Mouse (Mus musculus) CD4-positive, CD25-positive, alpha-beta regulatory T cell, adult 4 months (primary cell): ENCODE data around the gene Gm9918. TPM values are rescaled to one million over a fixed set of nuclear protein-coding genes. Genes with fewer than 3 reads are reported as not detected.

ENCODE experiments used
- ATAC-seq: one replicate; pipeline ENCODE4 v1.8.0; 2017
- polyA plus RNA-seq, 2 experiments: library from polyadenylated mRNA; unstranded; fragments of 100-300 nt; shearing (Covaris generic); gene quantifications; one replicate each; pipeline ENCODE4 v1.2.1; 2017

Gm9918 gene
- polyA plus RNA-seq, 2 experiments from 2014 or later, result not detected

DNA sequence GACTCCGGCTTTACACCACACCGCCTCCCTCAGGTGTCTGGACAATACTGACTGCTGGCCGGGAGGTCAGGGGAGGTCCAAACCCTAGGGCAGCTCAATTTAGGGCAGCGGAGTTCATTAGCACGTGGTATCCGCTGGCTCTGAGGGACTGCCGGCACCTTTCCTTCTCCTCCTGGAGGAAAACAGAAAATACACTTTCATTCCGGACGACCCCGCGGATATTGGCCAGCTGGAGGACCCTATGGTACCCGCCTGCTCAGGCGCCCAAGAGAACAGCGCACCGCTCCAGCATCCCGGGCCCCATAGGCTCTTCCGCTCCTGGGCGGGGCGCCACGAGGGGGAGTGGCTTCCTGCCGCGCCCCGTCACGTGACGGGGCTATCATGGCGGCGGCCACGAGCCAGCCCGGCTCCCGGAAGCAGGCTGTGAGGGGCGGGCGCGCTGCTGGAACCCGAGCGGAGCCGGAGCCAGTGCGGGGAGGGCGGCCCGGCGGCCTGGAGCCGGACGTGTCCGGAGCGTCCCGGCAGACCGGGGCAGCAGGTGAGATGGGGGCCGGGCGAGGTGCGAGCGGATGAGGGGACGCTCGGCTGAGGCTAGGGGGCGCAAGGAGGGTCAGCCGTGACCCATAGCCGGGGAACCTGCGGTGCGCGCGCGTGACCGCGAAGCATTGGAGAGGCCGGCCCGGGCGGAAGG lies 8.9 kb downstream of the Gm9918 start, which contains the start of gene Mfsd5:
Gene Mfsd5 (plus strand): TSS at position 363 of the 691 bp plus-strand sequence.
- peak; percentile 98 for ATAC-seq

GRCm38 (mm10) chr15:102279783-102280520 lies 9.6 kb downstream of the Gm9918 start:
- no peak for ATAC-seq

DNA sequence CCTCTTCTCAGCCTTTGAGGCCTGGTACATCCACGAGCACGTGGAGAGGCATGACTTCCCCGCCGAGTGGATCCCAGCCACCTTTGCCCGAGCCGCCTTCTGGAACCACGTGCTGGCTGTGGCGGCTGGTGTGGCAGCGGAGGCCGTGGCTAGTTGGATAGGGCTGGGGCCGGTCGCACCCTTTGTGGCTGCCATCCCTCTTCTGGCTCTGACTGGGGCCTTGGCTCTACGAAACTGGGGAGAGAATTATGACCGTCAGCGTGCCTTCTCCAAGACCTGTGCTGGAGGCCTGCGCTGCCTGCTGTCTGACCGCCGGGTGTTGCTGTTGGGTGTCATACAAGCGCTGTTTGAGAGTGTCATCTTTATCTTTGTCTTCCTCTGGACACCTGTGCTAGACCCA lies 10.3 kb downstream of the Gm9918 start:
- ATAC-seq, result no peak

- no peak for ATAC-seq
Observed at GRCm38 (mm10) chr15:102282463-102283292, 12.3 kb downstream of the Gm9918 start.

- no peak for ATAC-seq
Observed at GRCm38 (mm10) chr15:102283648-102284047, 13.3 kb downstream of the Gm9918 start.

- peak; percentile 79 for ATAC-seq
Observed at GRCm38 (mm10) chr15:102287395-102287794, 17.0 kb downstream of the Gm9918 start.

- peak; percentile 100 for ATAC-seq
Observed at GRCm38 (mm10) chr15:102295633-102296367, 25.4 kb downstream of the Gm9918 start, which contains the start of gene Espl1. Gene Espl1 (plus strand): TSS chr15:102296266.

- ATAC-seq, result no peak
Observed at GRCm38 (mm10) chr15:102296368-102297006, 26.1 kb downstream of the Gm9918 start.

DNA sequence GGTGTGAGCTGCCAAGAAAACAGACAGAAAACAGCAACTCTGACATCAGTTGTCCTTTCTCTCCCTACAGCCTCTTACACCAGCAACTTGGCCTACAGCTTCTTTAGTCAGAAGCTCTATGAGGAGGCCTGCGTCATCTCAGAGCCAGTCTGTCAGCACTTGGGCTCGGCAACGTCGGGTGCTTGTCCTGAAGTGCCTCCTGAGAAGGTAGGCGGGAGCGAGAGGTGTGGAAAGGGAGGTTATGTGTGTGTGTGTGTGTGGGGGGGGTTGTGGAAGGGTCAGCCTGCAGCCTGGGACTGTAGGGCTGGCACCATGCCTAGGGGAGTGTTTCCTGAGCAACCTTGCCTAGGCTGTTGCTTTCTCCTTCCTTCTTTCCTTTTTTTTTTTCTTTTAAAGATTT lies 32.2 kb downstream of the Gm9918 start:
- ATAC-seq, result no peak

GRCm38 (mm10) chr15:102308717-102309116 lies 38.4 kb downstream of the Gm9918 start:
- no peak for ATAC-seq

GRCm38 (mm10) chr15:102310074-102310845 lies 39.9 kb downstream of the Gm9918 start:
- no peak for ATAC-seq

GRCm38 (mm10) chr15:102311489-102311888 lies 41.1 kb downstream of the Gm9918 start:
- ATAC-seq, result no peak

DNA sequence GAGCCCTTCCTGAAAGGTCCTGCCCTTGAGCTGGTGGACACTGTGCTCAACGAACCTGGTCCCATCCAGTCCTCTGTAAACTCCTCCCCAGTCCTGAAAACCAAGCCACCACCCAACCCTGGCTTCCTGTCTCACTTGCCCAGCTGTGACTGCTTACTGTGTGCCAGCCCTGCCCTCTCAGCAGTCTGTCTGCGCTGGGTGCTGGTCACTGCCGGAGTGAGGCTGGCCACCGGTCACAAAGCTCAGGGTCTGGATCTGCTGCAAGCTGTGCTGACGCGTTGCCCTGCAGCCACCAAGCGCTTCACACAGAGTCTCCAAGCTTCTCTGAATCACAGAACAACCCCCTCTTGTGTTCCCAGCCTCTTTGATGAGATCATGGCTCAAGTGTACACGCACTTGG lies 44.9 kb downstream of the Gm9918 start:
- ATAC-seq, result no peak

GRCm38 (mm10) chr15:102316263-102316662 lies 45.9 kb downstream of the Gm9918 start:
- peak; percentile 77 for ATAC-seq

Other genes starting within 250 kb of the Gm9918 start
- under 1 TPM; 0.44 to 0.97 TPM for gene Krt18, start 242.4 kb upstream of the Gm9918 start, polyA plus RNA-seq
- 100 to 1,000 TPM; 123 to 189 TPM for gene Eif4b, start 196.8 kb upstream of the Gm9918 start, polyA plus RNA-seq
- gene Tns2, start 170.2 kb upstream of the Gm9918 start, polyA plus RNA-seq, result 1 to 10 TPM; 1.1 to 2.3 TPM
- gene Spryd3, start 134.3 kb upstream of the Gm9918 start, polyA plus RNA-seq, result 10 to 100 TPM; 28.8 to 65.3 TPM
- gene Igfbp6, start 126.2 kb upstream of the Gm9918 start, polyA plus RNA-seq, result under 1 TPM in 1 of 2 experiments, not detected in 1; 0.60 TPM
- 1 to 10 TPM in 1 of 2 experiments, under 1 TPM in 1; 0.69 to 1.0 TPM for gene Soat2, start 120.0 kb upstream of the Gm9918 start, polyA plus RNA-seq
- gene Zfp740, start 67.3 kb upstream of the Gm9918 start, polyA plus RNA-seq, result 10 to 100 TPM; 27.6 to 28.2 TPM
- 10 to 100 TPM; 10.7 to 16.9 TPM for gene Csad, start 65.8 kb upstream of the Gm9918 start, polyA plus RNA-seq
- 100 to 1,000 TPM; 336 to 432 TPM for gene Itgb7, start 38.6 kb upstream of the Gm9918 start, polyA plus RNA-seq
- gene Rarg, start 13.0 kb upstream of the Gm9918 start, polyA plus RNA-seq, result 10 to 100 TPM; 17.7 to 18.3 TPM
- 10 to 100 TPM; 28.3 to 31.4 TPM for gene Mfsd5, start 8.9 kb downstream of the Gm9918 start, polyA plus RNA-seq
- 1 to 10 TPM; 1.5 to 6.7 TPM for gene Espl1, start 25.7 kb downstream of the Gm9918 start, polyA plus RNA-seq
- 1,000 to 10,000 TPM; 1,296 to 1,302 TPM for gene Pfdn5, start 55.6 kb downstream of the Gm9918 start, polyA plus RNA-seq
- gene Myg1, start 61.1 kb downstream of the Gm9918 start, polyA plus RNA-seq, result 100 to 1,000 TPM; 119 to 124 TPM
- gene Aaas, start 80.2 kb downstream of the Gm9918 start, polyA plus RNA-seq, result 10 to 100 TPM; 41.7 to 63.7 TPM
- gene Sp7, start 96.6 kb downstream of the Gm9918 start, polyA plus RNA-seq, result not detected
- gene Sp1, start 135.6 kb downstream of the Gm9918 start, polyA plus RNA-seq, result 10 to 100 TPM; 19.0 to 22.2 TPM
- under 1 TPM; 0.63 to 0.71 TPM for gene Amhr2, start 174.8 kb downstream of the Gm9918 start, polyA plus RNA-seq
- 1,000 to 10,000 TPM; 1,029 to 1,286 TPM for gene Prr13, start 188.5 kb downstream of the Gm9918 start, polyA plus RNA-seq
- gene Pcbp2, start 200.0 kb downstream of the Gm9918 start, polyA plus RNA-seq, result 100 to 1,000 TPM; 198 to 220 TPM
- gene Gm10337, start 233.2 kb downstream of the Gm9918 start, polyA plus RNA-seq, result not detected
- 1 to 10 TPM; 6.8 to 8.1 TPM for gene Map3k12, start 246.5 kb downstream of the Gm9918 start, polyA plus RNA-seq
- 10 to 100 TPM; 24.9 to 41.9 TPM for gene Tarbp2, start 247.6 kb downstream of the Gm9918 start, polyA plus RNA-seq